Mouse (Mus musculus) ovary, adult 2 months (tissue): ENCODE results near the gene Olfr1506. TPM values are rescaled to one million over a fixed set of nuclear protein-coding genes. Genes with fewer than 3 reads are reported as not detected.

ENCODE experiments used
- polyA plus RNA-seq: library from polyadenylated mRNA; depleted of rRNA; stranded (reverse); fragments of >200 nt; gene quantifications from 2 replicates; pipeline ENCODE4 v1.2.3, GENCODE M21; 2012; rRNA removed

Olfr1506 gene
- polyA plus RNA-seq = not detected in 2 replicates

DNA sequence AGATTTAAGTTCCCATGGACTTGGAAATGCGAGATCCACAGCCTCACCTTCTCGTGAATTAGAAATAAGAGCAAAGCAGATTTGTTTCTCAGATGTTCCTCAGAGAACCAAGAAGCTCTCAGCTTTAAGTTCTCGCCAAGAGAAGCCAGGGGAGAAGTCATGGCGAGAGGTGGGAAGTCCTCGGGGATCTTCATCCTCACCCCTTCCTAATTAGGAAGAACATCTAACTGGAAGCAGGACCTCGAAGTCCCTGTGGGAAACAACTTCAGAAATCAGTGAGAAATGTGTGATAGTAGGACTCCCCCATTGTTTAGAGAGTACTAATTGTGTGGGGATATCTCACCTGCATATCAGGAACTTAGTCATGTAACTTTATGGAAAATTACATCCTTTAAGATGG lies at the start of gene Olfr1506:
TSS of gene Olfr1506 (minus strand) at position 101 of the 400 bp plus-strand sequence.

DNA sequence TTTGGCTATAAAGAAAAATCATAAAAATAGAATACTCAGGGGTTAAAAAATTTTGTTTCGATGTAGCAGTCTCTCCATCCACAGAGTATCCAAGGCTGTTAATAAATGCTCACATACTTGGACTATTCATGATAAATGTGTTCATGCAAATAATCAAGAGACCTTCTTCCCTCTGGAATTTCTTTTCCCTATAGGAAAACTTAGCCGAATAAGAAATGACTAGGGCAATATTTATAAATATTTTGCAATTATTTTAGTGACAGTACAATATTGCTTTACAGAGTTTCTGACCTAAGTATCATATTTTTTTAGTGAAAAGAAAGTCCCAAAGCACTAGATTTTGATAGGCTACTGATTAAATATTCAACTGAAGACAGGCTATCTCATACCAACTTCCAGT lies 46.6 kb upstream of the Olfr1506 start, which contains the start of gene Olfr1271:
TSS of gene Olfr1271 (minus strand) at position 101 of the 400 bp plus-strand sequence.

DNA sequence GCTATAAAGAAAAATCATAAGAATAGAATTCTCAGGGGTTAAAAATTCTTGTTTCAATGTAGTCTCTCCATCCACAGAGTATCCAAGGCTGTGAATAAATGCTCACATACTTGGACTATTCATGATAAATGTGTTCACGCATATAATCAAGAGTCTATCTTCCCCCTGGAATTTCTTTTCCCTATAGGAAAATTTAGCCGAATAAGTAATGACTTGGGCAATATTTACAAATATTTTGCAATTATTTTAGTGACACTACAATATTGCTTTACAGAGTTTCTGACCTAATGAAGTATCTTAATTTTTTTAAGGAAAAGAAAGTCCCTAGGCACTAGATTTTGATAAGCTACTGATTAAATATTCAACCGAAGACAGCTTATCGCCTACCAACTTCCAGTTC lies 33.2 kb upstream of the Olfr1506 start, which contains the start of gene Olfr142:
TSS of gene Olfr142 (minus strand) at position 101 of the 400 bp plus-strand sequence.

Other genes starting within 250 kb of the Olfr1506 start
- not detected in 2 replicates for gene Olfr1261, start 233.3 kb downstream of the Olfr1506 start, polyA plus RNA-seq
- gene Olfr1262, start 224.3 kb downstream of the Olfr1506 start, polyA plus RNA-seq = not detected in 2 replicates
- gene Olfr1263, start 212.4 kb downstream of the Olfr1506 start, polyA plus RNA-seq = not detected in 2 replicates
- not detected in 2 replicates for gene Olfr1264, start 198.9 kb downstream of the Olfr1506 start, polyA plus RNA-seq
- not detected in 2 replicates for gene Olfr1265, start 189.2 kb downstream of the Olfr1506 start, polyA plus RNA-seq
- gene Olfr140, start 160.9 kb downstream of the Olfr1506 start, polyA plus RNA-seq = not detected in 2 replicates
- not detected in 2 replicates for gene Olfr1269, start 103.1 kb downstream of the Olfr1506 start, polyA plus RNA-seq
- gene Olfr32, start 82.2 kb downstream of the Olfr1506 start, polyA plus RNA-seq = not detected in 2 replicates
- gene Olfr1270, start 71.4 kb downstream of the Olfr1506 start, polyA plus RNA-seq = not detected in 2 replicates
- not detected in 2 replicates for gene Olfr142, start 33.1 kb upstream of the Olfr1506 start, polyA plus RNA-seq
- gene Olfr1271, start 46.5 kb upstream of the Olfr1506 start, polyA plus RNA-seq = not detected in 2 replicates
- gene Olfr1272, start 68.3 kb upstream of the Olfr1506 start, polyA plus RNA-seq = not detected in 2 replicates
- gene Gm13769, start 97.7 kb upstream of the Olfr1506 start, polyA plus RNA-seq = not detected in 2 replicates
- gene Olfr1274-ps, start 174.2 kb upstream of the Olfr1506 start, polyA plus RNA-seq = not detected in 2 replicates